Mouse (Mus musculus) CH12.LX (cell line): ENCODE measurements around the gene Pla1a. TPM values are rescaled to one million over a fixed set of nuclear protein-coding genes. Genes with fewer than 3 reads are reported as not detected.

Source experiments
- DNase-seq: peaks from one replicate; pipeline ENCODE4 v3.0.0-alpha.2; 2013; ENCODE audit errors: extremely low read depth
- H3K27ac ChIP-seq: 2 replicates; pipeline ENCODE4 v1.5.1; 2012; ENCODE audit warnings: low read depth, mild to moderate bottlenecking, control low read depth, moderate library complexity; ENCODE audit not compliant: insufficient read depth
- H3K27me3 ChIP-seq: replicated peaks from 2 replicates; pipeline ENCODE3; 2012; ENCODE audit warnings: inconsistent platforms
- H3K36me3 ChIP-seq, 2 experiments: replicated peaks in 1 of 2; 2 replicates each; pipeline versions ENCODE3 to v1.6.1; 2012; ENCODE audit warnings: inconsistent platforms in 1 of 2, low read length in 1 of 2, mild to moderate bottlenecking in 1 of 2, mixed read lengths in 1 of 2, moderate library complexity in 1 of 2; ENCODE audit not compliant: control insufficient read depth in 1 of 2, insufficient read depth in 1 of 2
- H3K4me1 ChIP-seq, 2 experiments: 2 replicates each; pipeline ENCODE4 v1.6.1; 2012; ENCODE audit warnings: inconsistent platforms in 1 of 2, moderate library complexity in 1 of 2; ENCODE audit not compliant: insufficient read depth in 2 of 2, control insufficient read depth in 1 of 2
- H3K4me2 ChIP-seq: 2 replicates; pipeline ENCODE4 v1.6.1; 2012; ENCODE audit warnings: low read depth, mild to moderate bottlenecking, control low read depth; ENCODE audit not compliant: poor library complexity, insufficient read depth, severe bottlenecking
- H3K4me3 ChIP-seq, 3 experiments: fragments of 150-350 bp in 1 of 3; sonication (generic) in 1 of 3; replicated peaks in 1 of 3; 2 replicates each; pipeline versions ENCODE3 to v1.5.1; 2011 to 2012; ENCODE audit warnings: low read depth in 2 of 3, low read length in 2 of 3, mild to moderate bottlenecking in 2 of 3, moderate library complexity in 2 of 3, control low read depth in 1 of 3, improper control_type of control experiment in 1 of 3, inconsistent platforms in 1 of 3, mixed read lengths in 1 of 3; ENCODE audit not compliant: poor library complexity in 1 of 3
- H3K79me2 ChIP-seq: replicated peaks from 2 replicates; pipeline ENCODE4 v1.6.1; 2012; ENCODE audit warnings: mild to moderate bottlenecking, moderate library complexity; ENCODE audit not compliant: control insufficient read depth, poor library complexity, insufficient read depth, severe bottlenecking; ENCODE audit errors: extremely low read depth
- H3K9ac ChIP-seq: 2 replicates; pipeline ENCODE4 v1.6.1; 2012; ENCODE audit warnings: low read depth, mild to moderate bottlenecking, control low read depth, moderate library complexity; ENCODE audit not compliant: insufficient read depth
- H3K9me3 ChIP-seq: replicated peaks from 2 replicates; pipeline ENCODE3; 2012; ENCODE audit warnings: low read length, inconsistent platforms, mixed read lengths
- BHLHE40 ChIP-seq: IDR thresholded peaks from 2 replicates; pipeline ENCODE4 v1.6.1; 2011; ENCODE audit warnings: mild to moderate bottlenecking, low read depth, low read length, improper control_type of control experiment
- CHD1 ChIP-seq: IDR thresholded peaks from 2 replicates; pipeline ENCODE4 v1.6.1; 2012; ENCODE audit warnings: low read depth, low read length, improper control_type of control experiment, inconsistent platforms
- CTCF ChIP-seq, 2 experiments: IDR thresholded peaks in 1 of 2; conservative IDR thresholded peaks in 1 of 2; 2 replicates each; pipeline ENCODE4 v1.5.1; 2011 to 2012; ENCODE audit warnings: low read depth in 2 of 2, low read length in 2 of 2, improper control_type of control experiment in 1 of 2, inconsistent platforms in 1 of 2, mild to moderate bottlenecking in 1 of 2, moderate library complexity in 1 of 2
- ELF1 ChIP-seq: IDR thresholded peaks from 2 replicates; pipeline ENCODE4 v1.6.1; 2014; ENCODE audit warnings: low read depth, mild to moderate bottlenecking, inconsistent platforms, low read length, improper control_type of control experiment
- EP300 ChIP-seq: IDR thresholded peaks from 2 replicates; pipeline ENCODE4 v1.6.1; 2011; ENCODE audit warnings: low read length, improper control_type of control experiment
- GABPA ChIP-seq: IDR thresholded peaks from 2 replicates; pipeline ENCODE4 v1.6.1; 2012; ENCODE audit warnings: low read depth, low read length, improper control_type of control experiment, inconsistent platforms; ENCODE audit not compliant: insufficient replicate concordance
- JUND ChIP-seq: conservative IDR thresholded peaks from 2 replicates; pipeline ENCODE4 v1.6.1; 2011; ENCODE audit warnings: low read depth, low read length, improper control_type of control experiment
- KAT2A ChIP-seq: IDR thresholded peaks from 2 replicates; pipeline ENCODE4 v1.6.1; 2012; ENCODE audit warnings: low read length, improper control_type of control experiment, inconsistent platforms; ENCODE audit not compliant: insufficient replicate concordance
- MAFK ChIP-seq: IDR thresholded peaks from 2 replicates; pipeline ENCODE4 v1.6.1; 2011; ENCODE audit warnings: low read length, improper control_type of control experiment; ENCODE audit not compliant: insufficient replicate concordance
- MAX ChIP-seq: IDR thresholded peaks from 2 replicates; pipeline ENCODE4 v1.6.1; 2011; ENCODE audit warnings: low read length, improper control_type of control experiment
- MAZ ChIP-seq: IDR thresholded peaks from 2 replicates; pipeline ENCODE4 v1.6.1; 2012; ENCODE audit warnings: low read depth, mild to moderate bottlenecking, inconsistent platforms, low read length, improper control_type of control experiment, moderate library complexity
- MEF2A ChIP-seq: IDR thresholded peaks from 2 replicates; pipeline ENCODE4 v1.6.1; 2014; ENCODE audit warnings: low read depth, mild to moderate bottlenecking, inconsistent platforms, low read length, improper control_type of control experiment, borderline replicate concordance
- MYC ChIP-seq: IDR thresholded peaks from 2 replicates; pipeline ENCODE4 v1.6.1; 2011; ENCODE audit warnings: low read depth, mild to moderate bottlenecking, improper control_type of control experiment, low read length
- NELFE ChIP-seq: IDR thresholded peaks from 2 replicates; pipeline ENCODE4 v1.6.1; 2011; ENCODE audit warnings: low read depth, low read length, improper control_type of control experiment
- NRF1 ChIP-seq: IDR thresholded peaks from 2 replicates; pipeline ENCODE4 v1.6.1; 2014; ENCODE audit warnings: low read depth, mild to moderate bottlenecking, inconsistent platforms, low read length, improper control_type of control experiment, moderate library complexity
- RAD21 ChIP-seq: IDR thresholded peaks from 2 replicates; pipeline ENCODE4 v1.6.1; 2011; ENCODE audit warnings: low read depth, mild to moderate bottlenecking, low read length, improper control_type of control experiment, moderate library complexity
- RCOR1 ChIP-seq: conservative IDR thresholded peaks from 2 replicates; pipeline ENCODE4 v1.6.1; 2012; ENCODE audit warnings: low read depth, mild to moderate bottlenecking, inconsistent platforms, low read length, improper control_type of control experiment
- SIN3A ChIP-seq: IDR thresholded peaks from 2 replicates; pipeline ENCODE4 v1.6.1; 2012; ENCODE audit warnings: low read length, improper control_type of control experiment, inconsistent platforms
- SMC3 ChIP-seq: IDR thresholded peaks from 2 replicates; pipeline ENCODE4 v1.6.1; 2011; ENCODE audit warnings: low read depth, low read length, improper control_type of control experiment
- TBP ChIP-seq: conservative IDR thresholded peaks from 2 replicates; pipeline ENCODE4 v1.6.1; 2011; ENCODE audit warnings: low read depth, low read length, improper control_type of control experiment
- TCF12 ChIP-seq: IDR thresholded peaks from 2 replicates; pipeline ENCODE4 v1.6.1; 2014; ENCODE audit warnings: low read depth, mild to moderate bottlenecking, inconsistent platforms, low read length, improper control_type of control experiment
- UBTF ChIP-seq: IDR thresholded peaks from 2 replicates; pipeline ENCODE4 v1.6.1; 2012; ENCODE audit warnings: low read depth, mild to moderate bottlenecking, inconsistent platforms, low read length, improper control_type of control experiment, moderate library complexity
- USF1 ChIP-seq: IDR thresholded peaks from 2 replicates; pipeline ENCODE4 v1.6.1; 2014; ENCODE audit warnings: low read depth, mild to moderate bottlenecking, inconsistent platforms, low read length, improper control_type of control experiment
- USF2 ChIP-seq: conservative IDR thresholded peaks from 2 replicates; pipeline ENCODE4 v1.6.1; 2011; ENCODE audit warnings: low read depth, low read length, improper control_type of control experiment
- ZC3H11A ChIP-seq: IDR thresholded peaks from 2 replicates; pipeline ENCODE4 v1.6.1; 2012; ENCODE audit warnings: low read depth, mild to moderate bottlenecking, inconsistent platforms, low read length, improper control_type of control experiment
- ZKSCAN1 ChIP-seq: IDR thresholded peaks from 2 replicates; pipeline ENCODE4 v1.6.1; 2012; ENCODE audit warnings: low read depth, inconsistent platforms, low read length, improper control_type of control experiment, borderline replicate concordance
- ZNF384 ChIP-seq: IDR thresholded peaks from 2 replicates; pipeline ENCODE4 v1.6.1; 2012; ENCODE audit warnings: low read depth, low read length, improper control_type of control experiment, inconsistent platforms
- dilution Hi-C: fragments of 300-500 bp; cut with MboI; formaldehyde crosslinking; loops from 2 replicates; pipeline ENCODE4 v1.14.3; 2020; ENCODE audit warnings: low sequenced_read_pairs; ENCODE audit not compliant: extremely low pct_unique_long_range_greater_than_20kb, extremely low pct_ligation_motif_present
- in situ Hi-C: fragments of 300-500 bp; cut with MboI; formaldehyde crosslinking; loops from 3 replicates; pipeline ENCODE4 v1.14.3; 2019; ENCODE audit warnings: low sequenced_read_pairs, low pct_ligation_motif_present, low pct_unique_long_range_greater_than_20kb, mixed read lengths
- polyA plus RNA-seq: library from polyadenylated mRNA; unstranded; fragments of >175 nt; gene quantifications from 2 replicates; pipeline ENCODE4 v1.2.1, GENCODE M21; 2012; ENCODE audit warnings: low read depth; ENCODE audit not compliant: insufficient read length
- total RNA-seq, 2 experiments: library from RNA; depleted of rRNA; stranded (reverse); fragments of 300-350 nt in 1 of 2; fragments of >200 nt in 1 of 2; gene quantifications; 2 replicates each; pipeline ENCODE4 v1.2.3; 2012 to 2014

Gene Pla1a
- total and polyA plus RNA-seq, 3 experiments: 9.3 to 27.9 (median 14.3) TPM

- Histone ChIP-seq H3K4me3 (no peak overlapping the region), H3K4me1 (peaks cover 47 to 92% of the 10 kb centered on the region in 2 experiments), H3K27me3 (no peaks in the 10 kb centered on the region), H3K4me2 (peak overlapping the region; percentile 75), H3K79me2 (peaks cover 7% of the 10 kb centered on the region; the same call in 1 of the 2 replicates), H3K27ac (peak overlapping the region; percentile 97), H3K9me3 (no peaks in the 10 kb centered on the region), H3K9ac (peak overlapping the region; percentile 75), H3K36me3 (peaks cover 0 to 7% of the 10 kb centered on the region in 2 experiments)
- TF ChIP-seq ZKSCAN1 (no peak), GABPA (no peak), MAFK (no peak), EP300 (no peak), TBP (no peak), ELF1 (no peak), CTCF (conservative IDR thresholded peaks at IDR 0.05 in 1 of 2, IDR thresholded peaks at IDR 0.05 in 1 of 2; ENCODE audit: low read depth in 2 of 2, low read length in 2 of 2) (no peak), USF1 (no peak), TCF12 (no peak), NELFE (no peak), UBTF (no peak), KAT2A (no peak)
- no peak for DNase-seq
- in situ Hi-C loops: loop anchor here (5.0 kb wide), 1 partner anchor 53 kb away; the partner anchor contains the start of genes Cox17 and Gm21987
- dilution Hi-C loops: no loop called here
Measured at GRCm38 (mm10) chr16:38400311-38400960, 32.5 kb downstream of the Pla1a start.

DNA sequence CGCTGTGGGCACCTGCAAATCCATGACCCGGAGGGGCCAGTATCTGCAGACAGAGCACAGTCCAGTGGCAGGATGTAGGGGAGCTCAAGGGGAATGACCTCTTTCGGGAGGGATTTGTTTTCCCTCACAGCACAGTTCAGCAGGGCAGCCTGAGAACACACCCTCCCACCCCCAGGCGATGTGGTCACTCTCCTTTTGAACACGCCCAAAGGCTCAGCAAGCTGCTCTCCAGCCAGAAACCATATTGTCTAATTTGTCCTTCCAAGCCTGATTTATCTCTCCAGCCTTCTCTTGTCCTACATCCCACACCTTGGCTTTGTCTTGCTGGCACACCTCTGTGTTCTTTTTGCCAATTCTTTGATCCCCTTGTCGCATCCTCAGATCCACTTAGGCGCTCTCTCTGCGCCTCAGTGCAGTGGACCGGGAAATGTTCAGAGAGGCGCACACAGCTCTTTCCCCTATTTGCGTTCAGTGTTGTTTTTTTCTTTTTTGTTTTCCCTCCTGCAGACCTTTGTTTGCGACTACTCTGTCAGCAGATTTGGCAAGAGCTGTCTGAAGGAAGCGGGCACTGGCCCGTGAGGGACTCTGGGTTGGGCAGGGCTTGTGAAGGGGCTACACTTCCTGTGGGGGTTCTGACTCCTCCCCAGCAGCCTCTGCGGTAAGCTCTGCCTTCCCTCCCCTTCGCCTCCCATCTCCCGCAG is 33.3 kb downstream of the Pla1a start:
- peak overlapping the region; percentile 97 for H3K27ac ChIP-seq
- H3K9ac ChIP-seq: peak overlapping the region; percentile 75
- no peaks in the 10 kb centered on the region for H3K9me3 ChIP-seq
- peaks cover 41 to 92% of the 10 kb centered on the region in 2 experiments for H3K4me1 ChIP-seq
- DNase-seq: no peak
- H3K79me2 ChIP-seq: peaks cover 4% of the 10 kb centered on the region; the same call in 1 of the 2 replicates
- H3K27me3 ChIP-seq: no peaks in the 10 kb centered on the region
- in situ Hi-C loops: loop anchor here (5.0 kb wide), 1 partner anchor 52 kb away; the partner anchor contains the start of genes Cox17 and Gm21987
- peaks cover 0 to 6% of the 10 kb centered on the region in 2 experiments for H3K36me3 ChIP-seq
- peak overlapping the region; percentile 75 for H3K4me2 ChIP-seq
- H3K4me3 ChIP-seq: peak overlapping the region in 1 of 3 experiments; percentile 22
- dilution Hi-C loops: no loop called here
- TF ChIP-seq RAD21 (no peak), SMC3 (no peak), CTCF (conservative IDR thresholded peaks at IDR 0.05 in 1 of 2, IDR thresholded peaks at IDR 0.05 in 1 of 2; ENCODE audit: low read depth in 2 of 2, low read length in 2 of 2) (no peak), MYC (0 out of 2 replicates have a peak, but pooled peaks have one; percentile 15), BHLHE40 (peak; percentile 57), ZNF384 (peak; percentile 39; the same call in 1 of the 2 replicates), USF1 (no peak), KAT2A (no peak), CHD1 (no peak), RCOR1 (0 out of 2 replicates have a peak, but pooled peaks have one; percentile 25), NRF1 (0 out of 2 replicates have a peak, but pooled peaks have one; percentile 22), ZC3H11A (no peak), JUND (no peak), MAZ (no peak), NELFE (peak; percentile 48; the same call in 1 of the 2 replicates), SIN3A (no peak), ZKSCAN1 (no peak), MAFK (0 out of 2 replicates have a peak, but pooled peaks have one; percentile 11), UBTF (no peak), MEF2A (no peak; the same call in 1 of the 2 replicates), USF2 (no peak), TBP (no peak), TCF12 (peak; percentile 66; the same call in 1 of the 2 replicates), MAX (no peak)
